Mouse (Mus musculus): ENCODE measurements around the gene Slc29a3.
A peak's percentile ranks its signal among the peaks of the same experiment; 100 is the strongest.
"Not testable (repeated sequence)": the region's sequence is repeated elsewhere in the genome, so short reads cannot be mapped to it uniquely, and the experiment has no call there.

The Slc29a3 gene

GRCm38 (mm10) chr10:60723345-60723744, 29.2 kb downstream of the Slc29a3 start:
- no peak for DNase-seq

GRCm38 (mm10) chr10:60721640-60722039, 31.0 kb downstream of the Slc29a3 start:
- DNase-seq: no peak

- no peak for DNase-seq
These were observed 32.1 kb downstream of the Slc29a3 start for GRCm38 (mm10) chr10:60720461-60720860.

- DNase-seq: no peak
These were observed 34.1 kb downstream of the Slc29a3 start for GRCm38 (mm10) chr10:60718491-60718890.

GRCm38 (mm10) chr10:60716449-60716848, 36.1 kb downstream of the Slc29a3 start:
- no peak for DNase-seq

- not testable (repeated sequence) for DNase-seq
These were observed 40.3 kb downstream of the Slc29a3 start for GRCm38 (mm10) chr10:60712299-60712698.

- no peak for DNase-seq
These were observed 43.8 kb downstream of the Slc29a3 start for GRCm38 (mm10) chr10:60708837-60709236.

- DNase-seq: no peak
These were observed 46.3 kb downstream of the Slc29a3 start for GRCm38 (mm10) chr10:60706268-60706667.

- no peak for DNase-seq
These were observed 47.5 kb downstream of the Slc29a3 start for GRCm38 (mm10) chr10:60705134-60705533.

GRCm38 (mm10) chr10:60697775-60698174, 54.8 kb downstream of the Slc29a3 start:
- no peak for DNase-seq

GRCm38 (mm10) chr10:60696975-60697374, 55.6 kb downstream of the Slc29a3 start:
- peak; percentile 43 for DNase-seq

- no peak for DNase-seq
These were observed 56.2 kb downstream of the Slc29a3 start, which contains the start of gene Cdh23 for GRCm38 (mm10) chr10:60696390-60696789. Cdh23 (minus strand) TSS chr10:60696490.

GRCm38 (mm10) chr10:60691671-60692390, 60.8 kb downstream of the Slc29a3 start:
- no peak for DNase-seq

GRCm38 (mm10) chr10:60690960-60691359, 61.6 kb downstream of the Slc29a3 start:
- DNase-seq: no peak

GRCm38 (mm10) chr10:60689396-60689795, 63.2 kb downstream of the Slc29a3 start:
- DNase-seq: no peak

GRCm38 (mm10) chr10:60687011-60687776, 65.4 kb downstream of the Slc29a3 start:
- peak; percentile 59 for DNase-seq

GRCm38 (mm10) chr10:60686641-60686975, 66.0 kb downstream of the Slc29a3 start:
- DNase-seq: no peak

GRCm38 (mm10) chr10:60685764-60686640, 66.6 kb downstream of the Slc29a3 start:
- no peak for DNase-seq

GRCm38 (mm10) chr10:60678926-60679325, 73.7 kb downstream of the Slc29a3 start:
- DNase-seq: no peak

GRCm38 (mm10) chr10:60677319-60677718, 75.3 kb downstream of the Slc29a3 start:
- no peak for DNase-seq

- no peak for DNase-seq
These were observed 82.4 kb downstream of the Slc29a3 start for GRCm38 (mm10) chr10:60670166-60670565.

GRCm38 (mm10) chr10:60668591-60668990, 84.0 kb downstream of the Slc29a3 start:
- no peak for DNase-seq
